Mouse (Mus musculus) neural tube, embryonic 10.5 days (tissue): ENCODE results near the gene Suox.
A peak's percentile ranks its signal among the peaks of the same experiment; 100 is the strongest.
"Not testable (repeated sequence)": the region's sequence is repeated elsewhere in the genome, so short reads cannot be mapped to it uniquely, and the experiment has no call there.

Experiments used
- DNase-seq: peaks from one replicate; pipeline ENCODE4 v3.0.0-alpha.2; 2017; ENCODE audit warnings: low spot score; ENCODE audit errors: extremely low spot score

Gene Suox

DNA sequence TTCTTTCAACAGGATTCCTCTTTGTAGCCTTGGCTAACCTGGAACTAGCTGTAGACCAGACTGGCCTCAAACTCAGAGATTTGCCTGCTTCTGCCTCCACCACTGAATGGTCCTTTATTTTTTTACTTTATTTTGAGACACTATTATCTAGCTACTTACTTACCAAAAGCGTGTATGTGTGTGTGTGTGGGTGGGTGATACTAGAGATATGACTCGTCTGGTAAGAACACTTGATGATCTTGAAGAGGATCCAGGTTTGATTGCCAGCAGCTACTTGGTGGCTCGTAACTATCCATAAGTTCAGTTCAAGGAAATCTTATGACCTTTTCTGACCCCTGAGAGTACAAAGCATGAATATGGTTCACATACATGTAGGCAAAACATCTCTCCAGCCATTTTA lies 8.6 kb downstream of the Suox start:
- DNase-seq: no peak

DNA sequence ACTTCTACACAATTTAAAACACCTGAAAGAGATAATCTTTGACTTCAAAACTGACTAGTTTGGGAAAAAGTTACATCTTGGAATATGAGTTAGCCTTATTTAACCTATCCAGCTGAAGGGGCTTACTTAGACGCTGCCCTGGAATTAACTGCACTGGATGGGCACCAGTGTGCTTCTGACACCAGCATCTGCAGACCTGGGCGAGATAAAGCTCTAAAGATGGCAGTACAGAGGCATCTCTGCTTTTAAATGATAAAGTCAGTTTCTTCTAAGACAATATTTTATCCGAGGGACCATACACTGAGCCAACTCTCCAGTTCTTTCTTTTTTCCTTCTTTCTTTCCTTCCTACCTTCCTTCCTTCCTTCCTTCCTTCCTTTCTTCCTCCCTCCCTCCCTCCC lies 9.1 kb downstream of the Suox start:
- DNase-seq: no peak

DNA sequence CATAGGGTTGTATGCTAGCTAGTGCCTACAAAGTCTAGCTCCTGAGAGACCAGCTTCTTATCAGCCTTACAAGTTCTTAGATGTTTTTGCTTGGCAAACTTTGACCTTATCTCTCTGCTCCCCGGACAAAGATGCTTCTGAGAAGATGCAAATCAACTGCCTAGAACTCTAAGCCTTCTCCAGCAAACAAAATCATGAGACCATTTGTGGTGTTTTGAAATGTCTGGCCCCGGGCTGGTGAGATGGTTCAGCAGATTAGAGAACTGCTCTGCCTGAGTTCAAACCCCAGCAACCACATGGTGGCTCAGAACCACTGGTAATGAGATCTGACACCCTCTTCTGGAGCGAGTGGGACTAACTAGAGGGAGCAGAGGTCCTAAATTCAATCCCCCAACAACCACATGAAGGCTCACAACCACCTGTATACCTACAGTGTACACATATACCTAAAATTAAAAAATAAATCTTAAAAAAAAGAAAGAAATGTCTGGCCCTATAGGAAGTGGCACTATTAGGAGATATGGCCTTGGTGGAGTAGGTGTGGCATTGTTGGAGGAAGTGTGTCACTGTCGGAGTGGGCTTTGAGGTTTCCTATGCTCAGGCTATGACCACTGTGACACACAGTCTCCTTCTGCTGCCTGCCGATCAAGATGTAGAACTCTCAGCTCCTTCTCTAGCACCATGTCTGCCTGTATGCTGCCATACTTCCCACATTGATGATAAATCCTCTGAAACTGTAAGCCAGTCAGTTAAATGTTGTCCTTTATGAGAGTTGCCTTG lies 10.2 kb downstream of the Suox start:
- no peak for DNase-seq

DNA sequence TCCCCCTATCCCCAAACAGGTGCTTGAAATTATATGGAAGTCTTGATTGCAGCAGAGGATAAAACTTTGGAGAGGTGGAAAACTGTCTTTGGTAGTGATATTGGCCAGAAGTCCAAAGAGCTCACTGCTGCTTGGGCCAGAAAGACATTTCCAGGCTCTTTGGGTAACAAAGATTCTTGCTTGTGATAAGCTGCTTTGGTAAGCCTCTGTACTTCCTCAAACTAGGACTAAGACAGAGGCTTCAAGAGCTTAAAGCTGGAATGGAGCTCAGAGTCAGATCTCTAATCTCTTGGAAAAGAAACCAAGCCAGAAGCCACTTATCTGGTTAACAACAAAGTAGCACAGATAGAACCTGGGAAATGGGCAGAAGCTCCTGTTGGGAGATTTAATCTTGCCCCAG lies 11.4 kb downstream of the Suox start:
- DNase-seq: no peak

GRCm38 (mm10) chr10:128659490-128659889 lies 14.4 kb downstream of the Suox start:
- no peak for DNase-seq

- no peak for DNase-seq
These were observed 16.0 kb downstream of the Suox start for GRCm38 (mm10) chr10:128657844-128658243.

DNA sequence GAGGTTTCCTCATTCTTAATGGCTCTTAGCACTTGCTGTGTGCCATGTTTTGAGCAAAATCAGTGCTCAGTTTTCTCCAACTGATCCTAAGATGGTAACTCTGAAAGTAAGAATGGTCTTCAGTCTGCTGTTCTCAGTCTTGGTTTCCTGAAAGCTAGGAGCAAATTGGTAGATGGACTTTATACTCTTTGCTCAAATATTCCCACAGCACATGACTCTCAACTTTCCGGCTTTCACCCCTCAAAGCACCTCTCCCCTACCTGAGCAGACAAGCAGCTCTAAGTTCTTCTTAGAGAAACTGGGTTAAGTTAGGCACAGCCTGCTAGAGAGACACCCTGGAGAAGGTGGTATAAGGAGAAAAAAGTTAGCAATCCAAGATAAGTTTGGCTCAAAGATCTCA lies 17.1 kb downstream of the Suox start:
- no peak for DNase-seq

GRCm38 (mm10) chr10:128655254-128655653 lies 18.6 kb downstream of the Suox start:
- no peak for DNase-seq

DNA sequence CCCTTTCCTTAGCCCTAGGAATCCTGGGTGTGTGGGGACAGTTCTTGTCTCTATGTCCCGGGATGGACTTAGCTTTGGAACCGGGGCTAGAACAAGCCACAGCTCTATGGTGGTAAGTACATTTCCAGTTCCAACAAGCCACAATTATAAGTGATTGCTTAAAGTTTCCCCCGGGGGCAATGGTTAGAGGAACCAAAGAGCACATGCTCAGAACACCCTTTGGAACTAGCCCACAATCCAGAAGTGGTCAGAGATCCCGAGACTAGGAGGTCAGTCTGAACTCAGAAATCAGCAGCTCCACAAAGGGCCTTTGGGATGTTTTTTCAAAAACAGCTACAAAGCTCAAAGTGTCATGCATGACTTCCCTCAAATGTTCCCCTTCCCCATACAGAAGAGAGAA lies 20.0 kb downstream of the Suox start:
- no peak for DNase-seq

DNA sequence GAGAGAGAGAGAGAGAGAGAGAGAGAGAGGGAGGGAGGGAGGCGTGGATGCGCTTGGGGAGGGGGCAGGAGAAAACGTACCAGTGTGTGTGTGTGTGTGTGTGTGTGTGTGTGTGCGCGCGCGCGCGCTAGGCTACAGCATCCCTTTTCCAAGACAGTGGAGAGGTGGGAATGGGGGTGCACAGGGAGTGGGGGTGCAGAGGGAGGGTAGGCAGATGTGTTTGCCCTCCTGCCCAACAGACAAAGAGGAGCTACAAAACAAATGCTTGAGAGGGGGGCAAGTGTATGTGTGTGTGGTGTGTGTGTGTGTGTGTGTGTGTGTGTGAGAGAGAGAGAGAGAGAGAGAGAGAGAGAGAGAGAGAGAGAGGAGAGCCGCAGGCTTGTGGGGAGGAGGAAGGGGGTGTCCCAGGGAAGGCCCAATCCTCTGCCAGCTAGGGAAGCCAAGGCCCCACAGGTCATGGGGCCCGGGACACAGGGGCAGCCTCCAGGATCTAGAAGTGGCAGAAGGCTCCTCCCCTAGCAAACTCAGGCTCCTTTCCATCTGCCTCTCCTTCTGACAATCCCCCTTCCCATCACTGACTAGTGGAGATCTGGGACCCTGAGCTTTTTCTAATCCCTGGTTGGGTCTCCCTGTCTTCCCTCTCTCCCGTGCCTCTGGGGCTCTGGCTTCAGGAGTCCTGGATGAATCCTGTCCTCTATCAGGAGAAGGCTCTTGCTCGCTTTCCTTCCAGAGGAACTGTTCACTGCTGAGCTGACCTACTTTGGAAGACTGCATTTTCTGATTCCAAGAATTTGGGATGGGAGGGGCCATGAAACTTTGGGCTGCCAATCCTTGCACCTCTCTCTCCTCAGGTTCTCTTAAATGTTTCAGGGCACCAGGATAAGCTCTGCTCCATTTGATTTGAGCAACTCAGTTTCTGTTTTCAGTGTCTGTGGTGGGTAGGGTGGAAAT lies 27.5 kb downstream of the Suox start:
- peak; percentile 54 for DNase-seq

GRCm38 (mm10) chr10:128645111-128646011 lies 28.5 kb downstream of the Suox start, which contains the start of gene Ikzf4:
Gene Ikzf4 (minus strand): TSS chr10:128645991.
- DNase-seq: peak; percentile 66

GRCm38 (mm10) chr10:128642749-128643148 lies 31.1 kb downstream of the Suox start:
- no peak for DNase-seq

DNA sequence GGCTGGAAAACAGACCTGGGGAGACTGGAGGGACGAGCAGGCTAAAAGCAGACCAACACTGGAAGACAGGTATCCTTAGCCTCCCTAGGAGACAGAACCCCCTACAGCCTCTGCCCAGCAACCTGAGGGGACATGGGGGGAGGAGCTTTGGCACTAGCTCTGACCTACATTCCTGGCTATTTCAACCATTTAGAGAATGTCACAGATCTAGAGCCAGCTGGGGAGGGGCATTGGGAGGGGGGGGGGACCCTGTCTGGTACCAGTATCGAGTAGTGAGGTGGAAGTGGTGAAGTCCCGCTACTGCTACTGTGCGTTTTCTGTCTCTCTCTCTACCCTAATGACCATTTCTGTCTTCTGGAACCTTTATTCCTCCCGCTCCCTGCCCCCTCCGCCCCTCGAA lies 32.0 kb downstream of the Suox start:
- no peak for DNase-seq

DNA sequence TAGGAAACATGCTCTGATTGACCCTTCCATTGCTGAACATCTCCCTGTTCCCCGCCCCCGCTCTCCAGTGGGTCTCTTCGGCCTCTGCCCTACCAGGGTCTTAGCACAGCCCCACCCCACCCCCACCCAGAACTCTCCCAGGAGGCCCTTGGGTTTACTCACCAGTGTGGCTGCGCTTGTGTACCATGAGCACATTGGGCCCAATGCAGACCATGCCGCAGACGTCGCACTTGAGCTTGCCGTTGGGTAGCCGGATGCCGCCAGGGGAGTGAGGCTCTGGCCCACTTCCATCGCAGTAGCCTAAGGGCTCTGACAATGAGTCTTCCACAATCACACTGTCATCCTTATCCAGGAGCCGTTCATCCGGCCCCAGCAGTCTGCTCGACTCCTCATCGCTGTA lies 33.0 kb downstream of the Suox start:
- DNase-seq: no peak

- no peak for DNase-seq
These were observed 33.9 kb downstream of the Suox start for GRCm38 (mm10) chr10:128639999-128640398.

DNA sequence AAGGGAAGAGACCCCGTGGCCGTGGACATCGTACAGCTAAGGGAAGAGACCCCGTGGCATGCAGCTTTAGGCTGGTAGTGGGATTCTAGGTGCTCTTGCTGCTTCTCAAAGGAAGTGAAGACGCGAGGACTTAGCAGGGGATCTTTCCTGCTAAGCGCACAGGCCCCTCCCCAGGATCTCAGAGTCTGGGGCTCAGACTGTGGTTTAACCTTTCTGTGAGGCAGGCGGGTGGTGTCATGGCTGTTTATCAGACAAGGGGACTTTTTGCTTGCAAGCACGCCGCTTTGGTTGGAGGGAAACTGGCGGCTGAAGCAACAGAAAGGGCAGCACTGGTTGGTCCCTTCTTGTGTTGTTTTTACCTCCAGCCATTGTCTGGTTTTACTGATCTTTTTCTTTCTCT lies 36.9 kb downstream of the Suox start:
- DNase-seq: peak; percentile 29

GRCm38 (mm10) chr10:128636561-128636960 lies 37.3 kb downstream of the Suox start:
- no peak for DNase-seq

DNA sequence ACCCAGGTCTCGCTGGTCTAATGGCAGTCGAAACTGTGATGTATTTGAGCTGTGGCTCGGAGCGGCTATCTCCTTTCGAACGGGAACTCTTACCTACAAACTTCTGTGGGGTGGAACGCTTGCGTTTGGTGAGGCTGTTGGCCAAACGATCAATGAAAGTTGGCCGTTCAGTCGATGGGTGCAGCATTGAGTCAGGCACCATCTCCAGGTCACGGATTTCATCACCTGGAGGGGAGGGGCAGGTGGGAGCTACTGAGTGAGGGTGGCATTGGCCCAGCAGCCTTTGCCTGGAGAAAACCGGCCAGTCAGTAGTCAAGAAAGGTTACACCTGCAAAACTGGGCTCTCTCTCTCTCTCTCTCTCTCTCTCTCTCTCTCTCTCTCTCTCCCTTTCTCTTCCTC lies 38.2 kb downstream of the Suox start:
- no peak for DNase-seq

DNA sequence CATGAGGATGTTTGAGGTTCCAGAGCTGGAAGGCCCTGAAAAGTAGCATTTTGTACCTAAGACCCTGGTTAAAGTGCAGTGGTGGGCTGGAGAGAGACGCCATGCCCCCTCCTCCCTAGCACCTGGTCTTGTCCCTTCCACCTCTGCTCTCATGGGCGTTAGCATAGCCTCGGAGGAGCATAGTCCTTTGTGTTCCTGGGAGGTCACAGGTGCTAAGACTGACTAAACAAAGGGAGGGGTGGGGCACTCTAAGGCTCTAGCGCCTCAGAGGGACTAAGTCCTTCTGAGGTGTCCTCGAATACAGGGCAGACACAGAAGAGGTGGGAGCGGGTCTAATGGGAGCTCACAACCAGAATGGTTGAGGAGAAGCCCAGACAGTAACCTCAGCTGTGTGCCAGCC lies 42.3 kb downstream of the Suox start:
- DNase-seq: no peak

- not testable (repeated sequence) for DNase-seq
These were observed 43.6 kb downstream of the Suox start for GRCm38 (mm10) chr10:128630306-128630705.

DNA sequence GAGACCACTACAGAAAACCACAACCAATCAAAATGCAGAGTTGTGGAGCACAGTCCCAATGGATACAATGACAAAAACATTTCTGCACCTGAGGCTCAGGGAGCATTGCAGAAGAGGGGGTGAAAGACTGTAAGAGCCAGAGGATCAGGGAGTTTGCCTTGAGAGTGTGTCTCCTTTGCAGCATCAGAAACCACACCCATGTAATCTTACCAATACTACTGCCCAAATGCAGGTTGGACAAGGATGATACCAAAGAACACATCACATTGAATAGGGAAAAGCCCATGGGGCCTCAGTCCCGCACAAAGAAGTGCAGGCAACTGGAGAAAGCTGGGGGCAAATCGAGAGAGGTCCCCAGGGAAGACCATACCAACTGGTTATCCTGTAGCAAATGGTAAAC lies 44.1 kb downstream of the Suox start:
- DNase-seq: no peak
